Mouse (Mus musculus): ENCODE measurements at regions not wholly inside any gene's neighbourhood (a gene's known extent, or its start where the extent isn't known, plus 50 kb on each side); places are given as distances from the start of the nearest gene placed in this dataset.

DNA sequence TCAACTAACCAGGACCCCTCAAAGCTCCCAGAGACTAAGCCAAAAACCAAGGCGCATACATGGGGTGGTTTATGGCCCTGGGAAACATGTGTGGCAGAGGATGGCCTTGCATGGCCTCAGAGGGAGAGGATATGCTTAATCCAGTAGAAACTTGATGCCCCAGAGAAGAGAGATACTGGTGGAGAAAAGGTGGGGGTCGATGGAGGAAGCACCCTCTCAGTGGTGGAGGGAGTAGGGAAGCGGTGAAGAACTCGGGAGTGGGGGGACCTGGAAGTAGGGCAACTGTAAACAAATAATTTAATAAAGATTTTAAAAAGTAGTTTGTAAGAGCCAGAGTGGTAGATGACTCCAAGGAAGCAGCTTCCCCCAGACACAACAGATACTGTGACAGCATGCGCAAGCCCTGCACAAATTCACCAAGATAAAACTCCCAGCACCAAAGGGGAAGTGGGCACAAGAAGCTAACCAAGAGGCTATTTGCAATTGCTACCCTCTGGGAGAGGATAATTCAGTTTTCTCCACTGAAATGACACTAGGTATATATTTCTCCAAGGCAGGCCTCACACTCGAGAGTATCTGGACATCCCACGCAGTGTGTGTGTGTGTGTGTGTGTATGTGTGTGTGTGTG is 50.7 kb upstream of the Gpr141 start:
- H3K36me3 ChIP-seq (ENCODE audit: insufficient read depth, low read length), result no peaks in the 10 kb centered on the region
- no peak overlapping the region for H3K4me2 ChIP-seq (replicated peaks; ENCODE audit: low read depth, low read length)
- DNase-seq (ENCODE audit: low spot score) (no peak), ATAC-seq (no peak)
- no peak overlapping the region for H3K9ac ChIP-seq (replicated peaks; ENCODE audit: low read depth)
- H3K27ac ChIP-seq (ENCODE audit: low read length), result no peak overlapping the region
- TF ChIP-seq CTCF (IDR thresholded peaks at IDR 0.05), result no peak
- no peak overlapping the region for H3K4me3 ChIP-seq (ENCODE audit: low read depth, low read length)
- 77% methylated on average over 7 of the region's 7 CpGs for WGBS
- H3K9me3 ChIP-seq (ENCODE audit: low read length), result no peaks in the 10 kb centered on the region
- no peaks in the 10 kb centered on the region for H3K27me3 ChIP-seq (replicated peaks; ENCODE audit: insufficient read depth, low read length)
- no peaks in the 10 kb centered on the region for H3K4me1 ChIP-seq (ENCODE audit: insufficient read depth, low read depth, low read length)

Data from lung, postnatal 0 days (tissue).